Mouse (Mus musculus) C2C12 (cell line): ENCODE results near the gene Rhou.

Source experiments
- CEBPB ChIP-seq: IDR thresholded peaks from one replicate; pipeline ENCODE4 v1.6.1; 2011; ENCODE audit warnings: low read depth, mild to moderate bottlenecking, control low read depth, moderate library complexity
- CTCF ChIP-seq: IDR thresholded peaks from one replicate; pipeline ENCODE4 v1.5.1; 2011; ENCODE audit not compliant: control insufficient read depth, insufficient read depth, insufficient read length
- FOSL1 ChIP-seq: IDR thresholded peaks from one replicate; pipeline ENCODE4 v1.8.0; 2011; ENCODE audit warnings: mild to moderate bottlenecking, low read length; ENCODE audit not compliant: poor library complexity, insufficient read depth, severe bottlenecking
- MAX ChIP-seq: IDR thresholded peaks from one replicate; pipeline ENCODE4 v1.6.1; 2011; ENCODE audit warnings: mild to moderate bottlenecking, control low read depth
- MYOD1 ChIP-seq: IDR thresholded peaks from one replicate; pipeline ENCODE4 v1.6.1; 2011; ENCODE audit warnings: low read depth; ENCODE audit not compliant: control insufficient read depth, insufficient read length
- MYOG ChIP-seq: IDR thresholded peaks from one replicate; pipeline ENCODE4 v1.6.1; 2011; ENCODE audit not compliant: control insufficient read depth, insufficient read length; ENCODE audit errors: extremely low read depth
- USF1 ChIP-seq: IDR thresholded peaks from one replicate; pipeline ENCODE4 v1.6.1; 2011; ENCODE audit warnings: low read depth, mild to moderate bottlenecking, control low read depth, moderate library complexity

DNA sequence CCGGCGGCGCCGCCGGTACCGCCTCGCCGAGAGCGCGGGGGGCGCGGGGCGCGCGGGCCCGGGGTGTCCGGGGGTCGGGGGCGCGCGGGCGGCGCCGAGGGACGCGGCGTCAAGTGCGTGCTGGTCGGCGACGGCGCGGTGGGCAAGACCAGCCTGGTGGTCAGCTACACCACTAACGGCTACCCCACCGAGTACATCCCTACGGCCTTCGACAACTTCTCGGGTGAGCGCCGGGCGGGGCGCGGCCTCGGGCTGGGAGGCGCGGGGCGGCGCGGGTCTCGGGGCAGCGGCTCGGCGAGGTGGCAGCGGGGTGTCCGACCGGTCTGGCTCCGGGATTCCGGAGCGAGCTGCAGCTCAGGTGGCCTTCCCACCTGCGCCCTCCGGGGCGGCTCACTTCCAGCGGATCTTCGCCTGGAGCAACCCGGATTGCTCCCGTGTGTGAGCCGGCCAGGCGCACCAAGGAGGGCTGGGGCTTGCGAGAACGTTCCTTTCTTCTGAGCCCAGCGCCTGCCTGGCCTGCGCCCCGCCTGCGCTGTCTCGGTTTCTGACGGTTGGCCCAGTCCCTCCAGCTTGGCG lies 353 bp downstream of the Rhou start:
- TF ChIP-seq CTCF (no peak), MYOD1 (no peak), MAX (no peak), MYOG (no peak), CEBPB (no peak), USF1 (no peak), FOSL1 (no peak)
